9 mouse cellular contexts compared by ENCODE assay signal in genomic region chr8:95020293-95020777, GRCm38 (mm10). TPM values are rescaled to one million over a fixed set of nuclear protein-coding genes. Genes with fewer than 3 reads are reported as not detected.
DNase-seq lines count a peak whose midpoint lies in the region; ATAC-seq lines count a peak whose summit lies in the region.
"Had no signal": no experiment of that assay in that cellular context is flagged by ENCODE, and none has a peak within 500 bp of the region (broad histone marks: within the 10 kb centered on the region; RNA-seq: fewer than 3 reads in every experiment).

No protein-coding gene starts in this region.

- DNase-seq in CD4-positive, CD25-positive, alpha-beta regulatory T cell, adult 2 months (ENCODE audit: low read depth, low spot score), result peak; percentile 56
- DNase-seq in c-Kit-positive CD71-negative TER-119-negative erythroid progenitor cells, embryonic 14.5 days (ENCODE audit: low read depth), result peak; percentile 62
- DNase-seq in kidney, postnatal 14 days, result peak; percentile 47
- no peak for DNase-seq in left cerebral cortex, adult 11 months (ENCODE audit: low spot score)
- no peak for DNase-seq in frontal cortex, postnatal 10 days (ENCODE audit: low spot score in 2 of 2)
- DNase-seq: adrenal gland, postnatal 36 days had no signal

- peak; percentile 20 for ATAC-seq in megakaryocyte, adult 5-6 weeks (ENCODE audit: poor library complexity, severe bottlenecking)
- no peak for ATAC-seq in erythroid progenitor cell, adult 5-6 weeks (replicated peaks; ENCODE audit: low FRiP score, poor library complexity, severe bottlenecking)

RNA-seq across cellular contexts. Expression of gene Adgrg3, which starts 2.8 kb away (rescaled TPM):
- 15.5 and 21.6 TPM in 2 replicates for total RNA-seq in megakaryocyte, adult 5-6 weeks (2015)
- total RNA-seq in megakaryocyte, adult 5-6 weeks (2017), result 28.8 and 38.7 TPM in 2 replicates
- total RNA-seq in erythroid progenitor cell, adult 5-6 weeks (2015; ENCODE audit: low replicate concordance), result 10.1 and 12.2 TPM in 2 replicates
- 3.5 and 10.3 TPM in 2 replicates for total RNA-seq in erythroid progenitor cell, adult 5-6 weeks (2017; ENCODE audit: low replicate concordance)

RNA-seq across cellular contexts. Expression of gene Drc7, which starts 34.6 kb away (rescaled TPM):
- 0.38 and 0.52 TPM in 2 replicates for total RNA-seq in megakaryocyte, adult 5-6 weeks (2015)
- total RNA-seq in megakaryocyte, adult 5-6 weeks (2017), result 0.18 and 0.33 TPM in 2 replicates
- total RNA-seq in erythroid progenitor cell, adult 5-6 weeks (2015; ENCODE audit: low replicate concordance), result not detected in 2 replicates
- 2.4 and 7.9 TPM in 2 replicates for total RNA-seq in erythroid progenitor cell, adult 5-6 weeks (2017; ENCODE audit: low replicate concordance)
- total RNA-seq: adrenal gland, postnatal 36 days; heart, adult 18-20 months had no signal

RNA-seq across cellular contexts. Expression of gene Adgrg1, which starts 45.8 kb away (rescaled TPM):
- total RNA-seq in megakaryocyte, adult 5-6 weeks (2015), result 7.3 and 7.8 TPM in 2 replicates
- 2.8 and 14.0 TPM in 2 replicates for total RNA-seq in megakaryocyte, adult 5-6 weeks (2017)
- total RNA-seq in erythroid progenitor cell, adult 5-6 weeks (2015; ENCODE audit: low replicate concordance), result 29.3 and 55.9 TPM in 2 replicates
- 12.4 and 14.4 TPM in 2 replicates for total RNA-seq in erythroid progenitor cell, adult 5-6 weeks (2017; ENCODE audit: low replicate concordance)

Comparison
In these comparisons a context has a peak if more than half of its experiments do, and no peak if none do; other contexts are left out.
1. DNase-seq: peak in CD4-positive, CD25-positive, alpha-beta regulatory T cell, adult 2 months (single experiment), c-Kit-positive CD71-negative TER-119-negative erythroid progenitor cells, embryonic 14.5 days (single experiment) and kidney, postnatal 14 days (single experiment); none in left cerebral cortex, adult 11 months (single experiment) and frontal cortex, postnatal 10 days (0 of 2).